Mouse (Mus musculus) fibroblast of lung, adult 2 months (primary cell): ENCODE measurements around the gene Rnf151.
A peak's percentile ranks its signal among the peaks of the same experiment; 100 is the strongest.
"Not testable (repeated sequence)": the region's sequence is repeated elsewhere in the genome, so short reads cannot be mapped to it uniquely, and the experiment has no call there.

Experiments
- DNase-seq: peaks from one replicate; pipeline ENCODE4 v3.0.0-alpha.2; 2011; ENCODE audit warnings: low read depth

The Rnf151 gene

GRCm38 (mm10) chr17:24732233-24732935 lies 14.5 kb upstream of the Rnf151 start:
- no peak for DNase-seq

- DNase-seq, result no peak
Observed at GRCm38 (mm10) chr17:24730787-24731186, 12.9 kb upstream of the Rnf151 start.

- DNase-seq, result no peak
Observed at GRCm38 (mm10) chr17:24729067-24729466, 11.2 kb upstream of the Rnf151 start.

GRCm38 (mm10) chr17:24728184-24728583 lies 10.3 kb upstream of the Rnf151 start:
- no peak for DNase-seq

GRCm38 (mm10) chr17:24727618-24728017 lies 9.8 kb upstream of the Rnf151 start, which contains the start of gene Rpl3l:
TSS of gene Rpl3l (plus strand) at chr17:24727820.
- no peak for DNase-seq

GRCm38 (mm10) chr17:24725637-24726390 lies 8.0 kb upstream of the Rnf151 start:
- no peak for DNase-seq

- DNase-seq, result peak; percentile 88
Observed at GRCm38 (mm10) chr17:24724184-24724583, 6.3 kb upstream of the Rnf151 start, which contains the start of gene Ndufb10. TSS of gene Ndufb10 (minus strand) at chr17:24724478.

- no peak for DNase-seq
Observed at GRCm38 (mm10) chr17:24723881-24724180, 6.0 kb upstream of the Rnf151 start.

GRCm38 (mm10) chr17:24723122-24723880 lies 5.4 kb upstream of the Rnf151 start:
- DNase-seq, result no peak

- DNase-seq, result no peak
Observed at GRCm38 (mm10) chr17:24722220-24722924, 4.5 kb upstream of the Rnf151 start.

- DNase-seq, result not testable (repeated sequence)
Observed at GRCm38 (mm10) chr17:24721383-24721955, 3.6 kb upstream of the Rnf151 start.

GRCm38 (mm10) chr17:24720616-24721015 lies 2.8 kb upstream of the Rnf151 start:
- not testable (repeated sequence) for DNase-seq

- peak; percentile 98 for DNase-seq
Observed at GRCm38 (mm10) chr17:24719494-24720222, 1.8 kb upstream of the Rnf151 start.

- DNase-seq, result not testable (repeated sequence)
Observed at GRCm38 (mm10) chr17:24718938-24719337, 1.1 kb upstream of the Rnf151 start.

GRCm38 (mm10) chr17:24716166-24716682 lies 1.6 kb downstream of the Rnf151 start:
- no peak for DNase-seq

GRCm38 (mm10) chr17:24715556-24715955 lies 2.3 kb downstream of the Rnf151 start:
- no peak for DNase-seq

- DNase-seq, result no peak
Observed at GRCm38 (mm10) chr17:24708646-24709045, 9.2 kb downstream of the Rnf151 start.

GRCm38 (mm10) chr17:24707801-24708425 lies 9.9 kb downstream of the Rnf151 start:
- no peak for DNase-seq

GRCm38 (mm10) chr17:24706982-24707800 lies 10.7 kb downstream of the Rnf151 start, which contains the start of gene Tbl3:
TSS of gene Tbl3 (minus strand) at chr17:24707660.
- DNase-seq, result peak; percentile 80
